Mouse (Mus musculus): ENCODE results near the gene Parp2. TPM values are rescaled to one million over a fixed set of nuclear protein-coding genes. Genes with fewer than 3 reads are reported as not detected.
"Not testable (repeated sequence)": the region's sequence is repeated elsewhere in the genome, so short reads cannot be mapped to it uniquely, and the experiment has no call there.

The Parp2 gene
- polyA plus RNA-seq, 1 experiment from 2014 or later = 52.1 TPM

- no peaks in the 10 kb centered on the region for H3K9me3 ChIP-seq
- no peak for ATAC-seq (ENCODE audit: low FRiP score, low read depth)
- no peak overlapping the region for H3K4me3 ChIP-seq
- no peak overlapping the region for H3K9ac ChIP-seq (replicated peaks)
- no peaks in the 10 kb centered on the region for H3K36me3 ChIP-seq
- H3K4me1 ChIP-seq = 0 out of 2 replicates have a peak, but pooled peaks cover 2% of the 10 kb centered on the region
- no peak overlapping the region for H3K27ac ChIP-seq (replicated peaks)
- H3K27me3 ChIP-seq = no peaks in the 10 kb centered on the region
- no peak overlapping the region for H3K4me2 ChIP-seq (replicated peaks)
- WGBS = 62% methylated on average over 2 of the region's 2 CpGs
These were observed 9.1 kb upstream of the Parp2 start for GRCm38 (mm10) chr14:50798512-50798911.

GRCm38 (mm10) chr14:50799502-50800259 lies 8.0 kb upstream of the Parp2 start:
- Histone ChIP-seq H3K9ac (replicated peaks) (no peak overlapping the region), H3K4me3 (no peak overlapping the region), H3K9me3 (no peaks in the 10 kb centered on the region), H3K27me3 (no peaks in the 10 kb centered on the region), H3K4me1 (0 out of 2 replicates have a peak, but pooled peaks cover 2% of the 10 kb centered on the region), H3K36me3 (no peaks in the 10 kb centered on the region), H3K4me2 (replicated peaks) (no peak overlapping the region), H3K27ac (replicated peaks) (no peak overlapping the region)
- peak; percentile 55 for ATAC-seq (ENCODE audit: low FRiP score, low read depth)
- WGBS = 1% methylated on average over 3 of the region's 3 CpGs

GRCm38 (mm10) chr14:50802441-50802840 lies 5.2 kb upstream of the Parp2 start:
- no peaks in the 10 kb centered on the region for H3K9me3 ChIP-seq
- 92% methylated on average over 6 of the region's 6 CpGs for WGBS
- H3K27ac ChIP-seq (replicated peaks) = no peak overlapping the region
- H3K27me3 ChIP-seq = no peaks in the 10 kb centered on the region; the same call in 1 of the 2 replicates
- no peaks in the 10 kb centered on the region for H3K36me3 ChIP-seq
- H3K4me3 ChIP-seq = no peak overlapping the region
- H3K4me2 ChIP-seq (replicated peaks) = no peak overlapping the region
- no peak overlapping the region for H3K9ac ChIP-seq (replicated peaks)
- 0 out of 2 replicates have a peak, but pooled peaks cover 2% of the 10 kb centered on the region for H3K4me1 ChIP-seq
- ATAC-seq (ENCODE audit: low FRiP score, low read depth) = no peak

- Histone ChIP-seq H3K4me3 (no peak overlapping the region), H3K9me3 (no peaks in the 10 kb centered on the region), H3K4me2 (replicated peaks) (no peak overlapping the region), H3K4me1 (0 out of 2 replicates have a peak, but pooled peaks cover 2% of the 10 kb centered on the region), H3K36me3 (no peaks in the 10 kb centered on the region), H3K27me3 (no peaks in the 10 kb centered on the region; the same call in 1 of the 2 replicates), H3K27ac (replicated peaks) (no peak overlapping the region), H3K9ac (replicated peaks) (no peak overlapping the region)
- no peak for ATAC-seq (ENCODE audit: low FRiP score, low read depth)
- WGBS = 64% methylated on average over 4 of the region's 4 CpGs
These were observed 4.6 kb upstream of the Parp2 start for GRCm38 (mm10) chr14:50802843-50803562.

GRCm38 (mm10) chr14:50804683-50805082 lies 3.0 kb upstream of the Parp2 start:
- 74% methylated on average over 13 of the region's 13 CpGs for WGBS
- Histone ChIP-seq H3K4me3 (no peak overlapping the region), H3K4me1 (peaks cover 6% of the 10 kb centered on the region), H3K4me2 (replicated peaks) (no peak overlapping the region), H3K36me3 (no peaks in the 10 kb centered on the region), H3K27me3 (no peaks in the 10 kb centered on the region; the same call in 1 of the 2 replicates), H3K27ac (replicated peaks) (no peak overlapping the region), H3K9me3 (no peaks in the 10 kb centered on the region), H3K9ac (replicated peaks) (no peak overlapping the region)
- no peak for ATAC-seq (ENCODE audit: low FRiP score, low read depth)

- Histone ChIP-seq H3K36me3 (peaks cover 12% of the 10 kb centered on the region), H3K4me2 (replicated peaks) (peak overlapping the region; percentile 58; the same call in 1 of the 2 replicates)
- H3K27me3 ChIP-seq; H3K9me3 ChIP-seq; H3K4me1 ChIP-seq; H3K4me3 ChIP-seq; H3K27ac ChIP-seq (replicated peaks); ATAC-seq (ENCODE audit: low FRiP score, low read depth); H3K9ac ChIP-seq (replicated peaks): not testable (repeated sequence)
- 91% methylated on average over 5 of the region's 5 CpGs for WGBS
These were observed 1.2 kb upstream of the Parp2 start for GRCm38 (mm10) chr14:50806469-50806868.

- ATAC-seq (ENCODE audit: low FRiP score, low read depth) = no peak
- no peak overlapping the region for H3K4me2 ChIP-seq (replicated peaks)
- no peaks in the 10 kb centered on the region for H3K9me3 ChIP-seq
- H3K9ac ChIP-seq (replicated peaks) = no peak overlapping the region
- peaks cover 70% of the 10 kb centered on the region for H3K36me3 ChIP-seq
- no peak overlapping the region for H3K27ac ChIP-seq (replicated peaks)
- WGBS = 97% methylated on average over 2 of the region's 2 CpGs
- no peaks in the 10 kb centered on the region for H3K27me3 ChIP-seq
- H3K4me1 ChIP-seq = peaks cover 4% of the 10 kb centered on the region
- H3K4me3 ChIP-seq = no peak overlapping the region
These were observed 5.4 kb downstream of the Parp2 start for GRCm38 (mm10) chr14:50813060-50813459.

GRCm38 (mm10) chr14:50823240-50823639 lies 15.6 kb downstream of the Parp2 start:
- Histone ChIP-seq H3K4me3 (no peak overlapping the region), H3K9ac (replicated peaks) (no peak overlapping the region), H3K4me1 (no peaks in the 10 kb centered on the region), H3K9me3 (no peaks in the 10 kb centered on the region), H3K27ac (replicated peaks) (no peak overlapping the region), H3K4me2 (replicated peaks) (no peak overlapping the region), H3K36me3 (peaks cover 50% of the 10 kb centered on the region), H3K27me3 (no peaks in the 10 kb centered on the region)
- no peak for ATAC-seq (ENCODE audit: low FRiP score, low read depth)
- 79% methylated on average over 2 of the region's 2 CpGs for WGBS

GRCm38 (mm10) chr14:50824219-50824618 lies 16.6 kb downstream of the Parp2 start:
- Histone ChIP-seq H3K27me3 (no peaks in the 10 kb centered on the region), H3K9me3 (no peaks in the 10 kb centered on the region), H3K27ac (replicated peaks) (no peak overlapping the region), H3K4me2 (replicated peaks) (no peak overlapping the region), H3K36me3 (peaks cover 43% of the 10 kb centered on the region), H3K4me3 (no peak overlapping the region), H3K4me1 (no peaks in the 10 kb centered on the region), H3K9ac (replicated peaks) (no peak overlapping the region)
- ATAC-seq (ENCODE audit: low FRiP score, low read depth) = no peak
- 94% methylated on average over 9 of the region's 9 CpGs for WGBS

- Histone ChIP-seq H3K4me1 (no peaks in the 10 kb centered on the region), H3K4me2 (replicated peaks) (no peak overlapping the region), H3K9ac (replicated peaks) (no peak overlapping the region), H3K36me3 (peaks cover 19% of the 10 kb centered on the region), H3K27ac (replicated peaks) (no peak overlapping the region), H3K9me3 (no peaks in the 10 kb centered on the region), H3K4me3 (no peak overlapping the region), H3K27me3 (no peaks in the 10 kb centered on the region)
- no peak for ATAC-seq (ENCODE audit: low FRiP score, low read depth)
- WGBS = 90% methylated on average over 4 of the region's 4 CpGs
These were observed 18.9 kb downstream of the Parp2 start for GRCm38 (mm10) chr14:50826579-50826978.

- H3K4me3 ChIP-seq = no peak overlapping the region
- ATAC-seq (ENCODE audit: low FRiP score, low read depth) = no peak
- H3K4me1 ChIP-seq = no peaks in the 10 kb centered on the region
- no peaks in the 10 kb centered on the region for H3K9me3 ChIP-seq
- H3K36me3 ChIP-seq = no peaks in the 10 kb centered on the region; the same call in 1 of the 2 replicates
- H3K4me2 ChIP-seq (replicated peaks) = no peak overlapping the region
- H3K9ac ChIP-seq (replicated peaks) = no peak overlapping the region
- no peaks in the 10 kb centered on the region for H3K27me3 ChIP-seq
- WGBS = 87% methylated on average over 3 of the region's 3 CpGs
- no peak overlapping the region for H3K27ac ChIP-seq (replicated peaks)
These were observed 22.2 kb downstream of the Parp2 start for GRCm38 (mm10) chr14:50829878-50830277.

GRCm38 (mm10) chr14:50833964-50834363 lies 26.3 kb downstream of the Parp2 start:
- Histone ChIP-seq H3K9me3 (no peaks in the 10 kb centered on the region), H3K9ac (replicated peaks) (no peak overlapping the region), H3K36me3 (no peaks in the 10 kb centered on the region), H3K4me3 (no peak overlapping the region), H3K27me3 (no peaks in the 10 kb centered on the region), H3K4me2 (replicated peaks) (no peak overlapping the region), H3K27ac (replicated peaks) (no peak overlapping the region), H3K4me1 (no peaks in the 10 kb centered on the region)
- WGBS = 84% methylated on average over 10 of the region's 10 CpGs
- ATAC-seq (ENCODE audit: low FRiP score, low read depth) = no peak

Data from midbrain, embryonic 12.5 days (tissue).